Mouse (Mus musculus): ENCODE measurements around the gene Polr2a. TPM values are rescaled to one million over a fixed set of nuclear protein-coding genes. Genes with fewer than 3 reads are reported as not detected.
A peak's percentile ranks its signal among the peaks of the same experiment; 100 is the strongest.
"Not testable (repeated sequence)": the region's sequence is repeated elsewhere in the genome, so short reads cannot be mapped to it uniquely, and the experiment has no call there.

Polr2a gene
- polyA plus RNA-seq, 1 experiment from 2014 or later: 39.3 TPM

- peak overlapping the region; percentile 55 for H3K4me3 ChIP-seq (ENCODE audit: low read depth, low read length)
- peak overlapping the region; percentile 66; the same call in 1 of the 2 replicates for H3K27ac ChIP-seq (ENCODE audit: low read length)
- peak overlapping the region; percentile 53 for H3K9ac ChIP-seq (replicated peaks; ENCODE audit: low read depth, low read length)
- peaks cover 27% of the 10 kb centered on the region for H3K4me1 ChIP-seq (ENCODE audit: control insufficient read depth, insufficient read depth, low read length)
- 39% methylated on average over 9 of the region's 9 CpGs for WGBS
- H3K9me3 ChIP-seq (ENCODE audit: control insufficient read depth, low read depth, low read length): no peaks in the 10 kb centered on the region
- no peaks in the 10 kb centered on the region for H3K36me3 ChIP-seq (ENCODE audit: control insufficient read depth, insufficient read depth, low read length)
- no peak for ATAC-seq (ENCODE audit: insufficient number of reproducible peaks, insufficient read depth, low FRiP score, low read depth)
- H3K4me2 ChIP-seq (replicated peaks; ENCODE audit: low read depth, low read length): peak overlapping the region; percentile 88
- no peaks in the 10 kb centered on the region for H3K27me3 ChIP-seq (ENCODE audit: control insufficient read depth, insufficient read depth, low read length)
Measured at GRCm38 (mm10) chr11:69757303-69758089, 941 bp downstream of the Polr2a start.

DNA sequence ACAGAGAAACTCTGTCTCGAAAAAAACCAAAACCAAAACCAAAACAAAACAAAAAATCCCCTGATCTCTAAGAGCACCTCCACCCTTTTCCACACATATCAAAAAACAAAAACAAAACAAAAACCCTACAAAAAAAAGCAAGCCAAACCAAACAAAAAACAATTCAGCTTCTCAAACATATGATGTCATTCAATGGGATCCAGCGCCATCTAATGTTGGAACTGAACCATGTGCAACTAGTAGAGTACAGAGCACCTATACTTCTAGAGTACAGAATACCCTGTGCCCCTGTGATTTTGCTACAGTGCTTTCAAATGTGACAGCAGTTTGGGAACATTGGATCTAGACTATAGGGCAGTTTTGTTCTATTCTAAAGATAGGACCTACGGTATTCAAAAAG is 3.7 kb downstream of the Polr2a start:
- H3K4me1 ChIP-seq (ENCODE audit: control insufficient read depth, insufficient read depth, low read length): peaks cover 20% of the 10 kb centered on the region
- H3K27me3 ChIP-seq (ENCODE audit: control insufficient read depth, insufficient read depth, low read length): no peaks in the 10 kb centered on the region
- no peak overlapping the region for H3K27ac ChIP-seq (ENCODE audit: low read length)
- no peaks in the 10 kb centered on the region for H3K36me3 ChIP-seq (ENCODE audit: control insufficient read depth, insufficient read depth, low read length)
- 49% methylated on average over 3 of the region's 3 CpGs for WGBS
- H3K4me3 ChIP-seq (ENCODE audit: low read depth, low read length): no peak overlapping the region
- H3K9ac ChIP-seq (replicated peaks; ENCODE audit: low read depth, low read length): no peak overlapping the region
- H3K4me2 ChIP-seq (replicated peaks; ENCODE audit: low read depth, low read length): no peak overlapping the region
- H3K9me3 ChIP-seq (ENCODE audit: control insufficient read depth, low read depth, low read length): no peaks in the 10 kb centered on the region
- no peak for ATAC-seq (ENCODE audit: insufficient number of reproducible peaks, insufficient read depth, low FRiP score, low read depth)

DNA sequence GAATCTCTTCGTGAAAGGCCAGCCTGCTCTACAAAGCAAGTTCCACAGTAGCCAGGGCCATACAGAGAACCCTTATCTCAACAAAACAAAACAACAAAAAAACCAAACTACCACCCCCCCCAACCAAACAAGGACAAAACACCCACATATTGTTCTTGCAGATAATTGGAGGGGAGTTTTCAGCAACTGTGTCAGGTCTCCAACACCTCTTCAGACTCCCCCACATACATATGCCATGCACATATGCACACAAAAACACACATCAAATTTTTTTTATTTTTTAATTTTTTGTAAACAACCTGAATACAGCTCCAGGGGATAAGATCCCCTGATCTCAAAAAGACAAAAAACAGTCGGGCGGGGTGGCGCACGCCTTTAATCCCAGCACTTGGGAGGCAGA is 4.2 kb downstream of the Polr2a start:
- Histone ChIP-seq H3K9ac (replicated peaks; ENCODE audit: low read depth, low read length) (no peak overlapping the region), H3K27me3 (ENCODE audit: control insufficient read depth, insufficient read depth, low read length) (no peaks in the 10 kb centered on the region), H3K9me3 (ENCODE audit: control insufficient read depth, low read depth, low read length) (no peaks in the 10 kb centered on the region), H3K4me3 (ENCODE audit: low read depth, low read length) (no peak overlapping the region), H3K4me2 (replicated peaks; ENCODE audit: low read depth, low read length) (no peak overlapping the region), H3K27ac (ENCODE audit: low read length) (no peak overlapping the region), H3K4me1 (ENCODE audit: control insufficient read depth, insufficient read depth, low read length) (peaks cover 18% of the 10 kb centered on the region), H3K36me3 (ENCODE audit: control insufficient read depth, insufficient read depth, low read length) (no peaks in the 10 kb centered on the region)
- 87% methylated on average over 5 of the region's 5 CpGs for WGBS
- ATAC-seq (ENCODE audit: insufficient number of reproducible peaks, insufficient read depth, low FRiP score, low read depth): no peak

DNA sequence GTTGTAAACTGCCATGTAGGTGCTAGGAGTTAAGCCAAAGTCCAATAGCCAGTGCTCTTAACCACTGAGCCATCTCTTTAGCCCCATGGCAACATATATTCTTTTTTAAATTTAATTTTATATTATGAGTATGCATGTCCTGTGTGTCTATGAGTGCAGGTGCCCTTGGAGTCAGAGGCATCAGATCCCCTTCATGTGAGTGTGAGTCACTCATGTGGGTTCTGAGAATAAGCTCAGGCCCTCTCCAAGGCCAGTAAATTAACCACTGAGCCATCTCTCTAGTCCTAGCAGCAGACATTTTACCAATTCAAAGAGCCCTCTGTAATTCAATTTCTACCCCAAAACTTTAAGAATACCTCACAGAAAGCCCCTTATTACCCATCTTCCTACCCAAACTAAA is 5.8 kb downstream of the Polr2a start:
- no peak overlapping the region for H3K9ac ChIP-seq (replicated peaks; ENCODE audit: low read depth, low read length)
- peaks cover 18% of the 10 kb centered on the region for H3K4me1 ChIP-seq (ENCODE audit: control insufficient read depth, insufficient read depth, low read length)
- H3K4me2 ChIP-seq (replicated peaks; ENCODE audit: low read depth, low read length): no peak overlapping the region
- H3K27ac ChIP-seq (ENCODE audit: low read length): no peak overlapping the region
- H3K4me3 ChIP-seq (ENCODE audit: low read depth, low read length): no peak overlapping the region
- no peaks in the 10 kb centered on the region for H3K9me3 ChIP-seq (ENCODE audit: control insufficient read depth, low read depth, low read length)
- no peaks in the 10 kb centered on the region; the same call in 1 of the 2 replicates for H3K36me3 ChIP-seq (ENCODE audit: control insufficient read depth, insufficient read depth, low read length)
- no peak for ATAC-seq (ENCODE audit: insufficient number of reproducible peaks, insufficient read depth, low FRiP score, low read depth)
- H3K27me3 ChIP-seq (ENCODE audit: control insufficient read depth, insufficient read depth, low read length): no peaks in the 10 kb centered on the region

DNA sequence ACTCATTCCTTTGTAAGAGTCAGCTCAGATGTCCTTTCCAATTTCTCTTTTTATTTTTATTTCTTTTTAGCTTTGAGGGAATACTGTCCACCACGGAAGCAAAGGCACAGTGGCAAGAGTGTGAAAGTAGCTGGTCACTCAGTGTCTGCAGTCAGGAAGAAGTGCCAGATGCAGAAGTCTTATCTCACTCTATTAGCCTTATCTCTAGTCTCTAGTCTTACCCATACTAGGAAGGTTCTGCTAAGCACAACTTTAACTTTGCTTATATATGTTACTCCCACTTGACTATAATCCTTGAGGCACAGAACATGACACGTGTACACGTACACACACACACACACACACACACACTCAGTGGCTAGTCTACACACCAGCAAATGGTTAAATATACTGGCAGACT is 6.8 kb downstream of the Polr2a start:
- 63% methylated on average over 3 of the region's 3 CpGs for WGBS

GRCm38 (mm10) chr11:69731408-69731807 is 27.0 kb downstream of the Polr2a start:
- 84% methylated on average over 2 of the region's 3 CpGs for WGBS
- H3K4me2 ChIP-seq (replicated peaks; ENCODE audit: low read depth, low read length): not testable (repeated sequence)

More for the DNA sequence above, 6.8 kb downstream of the Polr2a start:
- H3K27ac ChIP-seq (ENCODE audit: low read length): no peak overlapping the region
- H3K36me3 ChIP-seq (ENCODE audit: control insufficient read depth, insufficient read depth, low read length): peaks cover 7% of the 10 kb centered on the region
- no peak overlapping the region for H3K4me3 ChIP-seq (ENCODE audit: low read depth, low read length)
- no peaks in the 10 kb centered on the region for H3K9me3 ChIP-seq (ENCODE audit: control insufficient read depth, low read depth, low read length)
- H3K9ac ChIP-seq (replicated peaks; ENCODE audit: low read depth, low read length): no peak overlapping the region
- no peak overlapping the region for H3K4me2 ChIP-seq (replicated peaks; ENCODE audit: low read depth, low read length)
- no peaks in the 10 kb centered on the region for H3K27me3 ChIP-seq (ENCODE audit: control insufficient read depth, insufficient read depth, low read length)
- peaks cover 13% of the 10 kb centered on the region for H3K4me1 ChIP-seq (ENCODE audit: control insufficient read depth, insufficient read depth, low read length)
- ATAC-seq (ENCODE audit: insufficient number of reproducible peaks, insufficient read depth, low FRiP score, low read depth): no peak

GRCm38 (mm10) chr11:69729063-69729462 is 29.4 kb downstream of the Polr2a start:
- no peak overlapping the region for H3K9ac ChIP-seq (replicated peaks; ENCODE audit: low read depth, low read length)
- no peaks in the 10 kb centered on the region for H3K4me1 ChIP-seq (ENCODE audit: control insufficient read depth, insufficient read depth, low read length)
- ATAC-seq (ENCODE audit: insufficient number of reproducible peaks, insufficient read depth, low FRiP score, low read depth): no peak
- H3K4me3 ChIP-seq (ENCODE audit: low read depth, low read length): no peak overlapping the region
- no peak overlapping the region for H3K27ac ChIP-seq (ENCODE audit: low read length)
- H3K36me3 ChIP-seq (ENCODE audit: control insufficient read depth, insufficient read depth, low read length): peaks cover 4% of the 10 kb centered on the region
- H3K27me3 ChIP-seq (ENCODE audit: control insufficient read depth, insufficient read depth, low read length): no peaks in the 10 kb centered on the region
- WGBS: 27% methylated on average over 3 of the region's 3 CpGs
- no peaks in the 10 kb centered on the region for H3K9me3 ChIP-seq (ENCODE audit: control insufficient read depth, low read depth, low read length)
- H3K4me2 ChIP-seq (replicated peaks; ENCODE audit: low read depth, low read length): no peak overlapping the region

More at GRCm38 (mm10) chr11:69731408-69731807, 27.0 kb downstream of the Polr2a start:
- not testable (repeated sequence) for H3K4me1 ChIP-seq (ENCODE audit: control insufficient read depth, insufficient read depth, low read length); H3K27ac ChIP-seq (ENCODE audit: low read length); H3K27me3 ChIP-seq (ENCODE audit: control insufficient read depth, insufficient read depth, low read length); ATAC-seq (ENCODE audit: insufficient number of reproducible peaks, insufficient read depth, low FRiP score, low read depth); H3K9ac ChIP-seq (replicated peaks; ENCODE audit: low read depth, low read length); H3K4me3 ChIP-seq (ENCODE audit: low read depth, low read length); H3K9me3 ChIP-seq (ENCODE audit: control insufficient read depth, low read depth, low read length)
- H3K36me3 ChIP-seq (ENCODE audit: control insufficient read depth, insufficient read depth, low read length): peaks cover 28% of the 10 kb centered on the region

GRCm38 (mm10) chr11:69725951-69726350 is 32.5 kb downstream of the Polr2a start:
- 30% methylated on average over 5 of the region's 5 CpGs for WGBS

GRCm38 (mm10) chr11:69723074-69723473 is 35.4 kb downstream of the Polr2a start:
- Histone ChIP-seq H3K9me3 (ENCODE audit: control insufficient read depth, low read depth, low read length) (no peaks in the 10 kb centered on the region), H3K4me1 (ENCODE audit: control insufficient read depth, insufficient read depth, low read length) (no peaks in the 10 kb centered on the region), H3K36me3 (ENCODE audit: control insufficient read depth, insufficient read depth, low read length) (no peaks in the 10 kb centered on the region), H3K4me2 (replicated peaks; ENCODE audit: low read depth, low read length) (no peak overlapping the region), H3K27me3 (ENCODE audit: control insufficient read depth, insufficient read depth, low read length) (no peaks in the 10 kb centered on the region), H3K27ac (ENCODE audit: low read length) (no peak overlapping the region), H3K9ac (replicated peaks; ENCODE audit: low read depth, low read length) (no peak overlapping the region), H3K4me3 (ENCODE audit: low read depth, low read length) (no peak overlapping the region)
- no peak for ATAC-seq (ENCODE audit: insufficient number of reproducible peaks, insufficient read depth, low FRiP score, low read depth)
- WGBS: 39% methylated on average over 2 of the region's 2 CpGs

More at GRCm38 (mm10) chr11:69725951-69726350, 32.5 kb downstream of the Polr2a start:
- Histone ChIP-seq H3K4me1 (ENCODE audit: control insufficient read depth, insufficient read depth, low read length) (no peaks in the 10 kb centered on the region), H3K4me2 (replicated peaks; ENCODE audit: low read depth, low read length) (no peak overlapping the region), H3K4me3 (ENCODE audit: low read depth, low read length) (no peak overlapping the region), H3K9ac (replicated peaks; ENCODE audit: low read depth, low read length) (no peak overlapping the region), H3K27ac (ENCODE audit: low read length) (no peak overlapping the region), H3K36me3 (ENCODE audit: control insufficient read depth, insufficient read depth, low read length) (no peaks in the 10 kb centered on the region), H3K9me3 (ENCODE audit: control insufficient read depth, low read depth, low read length) (no peaks in the 10 kb centered on the region), H3K27me3 (ENCODE audit: control insufficient read depth, insufficient read depth, low read length) (no peaks in the 10 kb centered on the region)
- no peak for ATAC-seq (ENCODE audit: insufficient number of reproducible peaks, insufficient read depth, low FRiP score, low read depth)

Data from stomach, embryonic 14.5 days (tissue).